ENCODE assay signal across 38 mouse cellular contexts in the genomic region with DNA sequence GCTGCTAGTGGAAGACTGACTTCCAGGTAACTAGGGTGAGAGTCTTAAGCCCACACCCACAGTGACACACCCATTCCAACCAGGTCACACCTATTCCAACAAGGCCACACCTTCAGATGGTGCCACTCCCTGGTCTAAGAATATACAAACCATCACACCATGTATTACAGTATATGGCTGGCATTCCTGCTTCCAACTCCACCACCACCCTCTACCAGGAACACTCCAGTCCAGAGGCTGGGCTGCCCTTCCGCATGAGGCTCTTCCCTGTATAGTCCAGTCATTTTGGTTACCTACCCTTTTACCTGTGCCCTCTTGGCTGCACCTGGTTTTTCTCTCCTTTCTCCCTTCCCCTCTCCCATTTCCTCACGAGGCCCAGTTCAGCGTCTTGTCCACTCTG. TPM values are rescaled to one million over a fixed set of nuclear protein-coding genes. Genes with fewer than 3 reads are reported as not detected.
"Had no signal": no experiment of that assay in that cellular context is flagged by ENCODE, and none has a peak within 500 bp of the region (broad histone marks: within the 10 kb centered on the region; RNA-seq: fewer than 3 reads in every experiment).

No protein-coding gene starts in this region.

RNA-seq across cellular contexts. Expression of a gene that starts 28.7 kb away (rescaled TPM):
- total RNA-seq: left cerebral cortex, adult 8-10 months; left cerebral cortex, postnatal 10 days; left cerebral cortex, postnatal 14 days; left cerebral cortex, postnatal 25 days; left cerebral cortex, postnatal 36 days; left cerebral cortex, postnatal 4 days; liver, adult 2 months; megakaryocyte progenitor cell, adult 5-6 weeks; megakaryocyte, adult 5-6 weeks; megakaryocyte-erythroid progenitor cell, adult 5-6 weeks; midbrain, postnatal 0 days had no signal
- polyA plus RNA-seq: limb, embryonic 10.5 days; limb, embryonic 11.5 days; limb, embryonic 12.5 days; limb, embryonic 13.5 days; limb, embryonic 14.5 days; limb, embryonic 15.5 days; liver, adult 2 months; liver, embryonic 11.5 days; liver, embryonic 12.5 days; liver, embryonic 13.5 days; liver, embryonic 14.5 days; liver, embryonic 15.5 days; liver, embryonic 16.5 days; liver, postnatal 0 days; lung, adult 2 months; lung, embryonic 14.5 days; lung, embryonic 15.5 days; lung, embryonic 16.5 days; lung, postnatal 0 days; macrophage; midbrain, embryonic 10.5 days; midbrain, embryonic 12.5 days; midbrain, embryonic 13.5 days; midbrain, embryonic 14.5 days; midbrain, embryonic 15.5 days; midbrain, embryonic 16.5 days; midbrain, postnatal 0 days; myocyte; neural tube, embryonic 11.5 days had no signal
